Mouse (Mus musculus) small intestine, adult 2 months (tissue): ENCODE data around the gene Dvl2.

Source experiments
- CTCF ChIP-seq: fragments of 200-500 bp; IDR thresholded peaks from 2 replicates; pipeline ENCODE4 v1.5.1; 2012; ENCODE audit warnings: low read depth, mild to moderate bottlenecking, control low read depth, inconsistent platforms, low read length, moderate library complexity, mixed read lengths; ENCODE audit not compliant: insufficient replicate concordance, insufficient read length; ENCODE audit errors: extremely low read depth
- POLR2A ChIP-seq: fragments of 200-500 bp; IDR thresholded peaks from 2 replicates; pipeline ENCODE4 v1.6.1; 2012; ENCODE audit warnings: low read depth, mild to moderate bottlenecking, control low read depth, inconsistent platforms, low read length, moderate library complexity

- no peak for TF ChIP-seq CTCF
- TF ChIP-seq POLR2A: no peak
Measured at GRCm38 (mm10) chr11:70029829-70030550, 29.6 kb downstream of the Dvl2 start.
